Mouse (Mus musculus) neural tube, embryonic 11.5 days (tissue): Measurements from ENCODE around the gene Lsamp. TPM values are rescaled to one million over a fixed set of nuclear protein-coding genes. Genes with fewer than 3 reads are reported as not detected.

Experiments used
- ATAC-seq: fragments of 200-750 bp; cut with Nextera tagmentation; 2 replicates; pipeline ENCODE4 v1.8.0; 2017; ENCODE audit warnings: moderate number of reproducible peaks, mild to moderate bottlenecking, moderate TSS enrichment, moderate library complexity; ENCODE audit not compliant: insufficient read depth, low FRiP score, low TSS enrichment
- DNase-seq: peaks from one replicate; pipeline ENCODE4 v3.0.0-alpha.2; 2015; ENCODE audit warnings: low spot score
- H3K27ac ChIP-seq: fragments of 300-500 bp; sonication (generic); 2 replicates; pipeline ENCODE4 v1.5.1; 2014; ENCODE audit warnings: low read depth, mild to moderate bottlenecking, low read length
- H3K27me3 ChIP-seq: fragments of 300-500 bp; sonication (generic); 2 replicates; pipeline ENCODE4 v1.6.1; 2014; ENCODE audit warnings: mild to moderate bottlenecking, low read length, mixed read lengths; ENCODE audit not compliant: control insufficient read depth, insufficient read depth
- H3K36me3 ChIP-seq: fragments of 300-500 bp; sonication (generic); 2 replicates; pipeline ENCODE4 v1.6.1; 2014; ENCODE audit warnings: mild to moderate bottlenecking, low read length, moderate library complexity, mixed read lengths; ENCODE audit not compliant: control insufficient read depth, insufficient read depth
- H3K4me1 ChIP-seq: fragments of 300-500 bp; sonication (generic); 2 replicates; pipeline ENCODE4 v1.6.1; 2014; ENCODE audit warnings: low read length, mixed read lengths; ENCODE audit not compliant: control insufficient read depth, insufficient read depth
- H3K4me2 ChIP-seq: fragments of 300-500 bp; sonication (generic); 2 replicates; pipeline ENCODE4 v1.6.1; 2014; ENCODE audit warnings: low read depth, mild to moderate bottlenecking, moderate library complexity
- H3K4me3 ChIP-seq: fragments of 300-500 bp; sonication (generic); 2 replicates; pipeline ENCODE4 v1.5.1; 2014; ENCODE audit warnings: low read depth, low read length
- H3K9ac ChIP-seq: fragments of 300-500 bp; sonication (generic); 2 replicates; pipeline ENCODE4 v1.6.1; 2014; ENCODE audit warnings: mild to moderate bottlenecking, low read length
- H3K9me3 ChIP-seq: fragments of 300-500 bp; sonication (generic); 2 replicates; pipeline ENCODE4 v1.6.1; 2016; ENCODE audit warnings: low read length; ENCODE audit not compliant: control insufficient read depth
- WGBS: fragments of 180-500 bp; shearing (Covaris S2); extraction: QIAGEN DNeasy Blood & Tissue Kit; methylation state at CpG from one replicate; pipeline ENCODE4 v1.1.7; 2014; 5-methylcytosine and 5-hydroxymethylcytosine counted together
- polyA plus RNA-seq: library from polyadenylated mRNA; unstranded; fragments of >200 nt; fragmentation: Nextera tagmentation; extraction: Ambion mirVana; gene quantifications from 2 replicates; pipeline ENCODE4 v1.2.1, GENCODE M21; 2014

Lsamp gene
- polyA plus RNA-seq, 1 experiment from 2014 or later: 12.6 TPM

DNA sequence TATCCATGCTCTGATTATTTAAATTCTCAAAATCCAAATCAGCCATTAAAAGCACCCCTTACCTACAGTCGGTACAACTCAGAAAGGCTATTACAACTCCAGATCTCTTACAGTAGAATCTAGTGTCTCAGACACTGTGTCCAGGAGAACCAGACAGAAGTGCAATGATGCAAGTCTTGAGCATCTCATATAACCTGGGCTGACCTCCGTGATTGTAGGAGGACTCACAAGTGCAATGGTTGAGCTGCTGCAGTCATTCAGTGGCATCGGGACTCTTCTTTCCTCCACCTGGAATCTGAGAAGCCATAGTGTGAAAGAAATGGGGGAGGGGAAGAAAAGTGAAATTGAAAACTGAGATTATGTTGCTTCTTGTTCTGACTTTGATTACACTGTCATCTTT lies 1850.5 kb downstream of the Lsamp start:
- H3K27me3 ChIP-seq: no peaks in the 10 kb centered on the region
- no peak for ATAC-seq

DNA sequence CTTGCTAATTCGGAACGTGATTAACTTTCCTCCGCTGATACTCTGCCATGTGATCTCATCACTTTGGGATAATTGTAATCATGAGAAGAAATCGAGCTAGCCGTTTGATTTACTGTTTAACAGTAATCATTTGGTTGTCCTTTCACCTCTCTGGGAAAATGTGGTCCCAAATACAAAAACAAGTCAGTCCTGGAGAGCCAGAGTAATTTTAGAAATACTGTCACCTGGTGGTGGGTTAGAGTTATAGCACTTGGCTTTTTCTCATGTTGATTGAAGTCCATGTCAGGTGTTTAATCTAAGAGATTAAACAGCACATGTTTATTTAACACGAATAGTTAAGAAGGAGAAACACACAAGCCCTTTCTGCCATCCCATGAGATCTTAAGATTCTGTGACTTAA lies 1851.6 kb downstream of the Lsamp start:
- H3K4me3 ChIP-seq: no peak overlapping the region
- no peak overlapping the region for H3K4me2 ChIP-seq
- no peaks in the 10 kb centered on the region for H3K9me3 ChIP-seq
- H3K4me1 ChIP-seq: no peaks in the 10 kb centered on the region
- no peak for DNase-seq
- no peak overlapping the region for H3K27ac ChIP-seq
- 62% methylated on average over 6 of the region's 6 CpGs for WGBS
- ATAC-seq: no peak
- no peak overlapping the region for H3K9ac ChIP-seq
- no peaks in the 10 kb centered on the region for H3K27me3 ChIP-seq
- no peaks in the 10 kb centered on the region for H3K36me3 ChIP-seq

More for the DNA sequence above, 1850.5 kb downstream of the Lsamp start:
- 73% methylated on average over 3 of the region's 3 CpGs for WGBS
- H3K4me1 ChIP-seq: no peaks in the 10 kb centered on the region
- no peak for DNase-seq
- H3K36me3 ChIP-seq: no peaks in the 10 kb centered on the region
- no peak overlapping the region for H3K4me3 ChIP-seq
- no peak overlapping the region for H3K4me2 ChIP-seq
- H3K9ac ChIP-seq: no peak overlapping the region
- H3K27ac ChIP-seq: no peak overlapping the region
- no peaks in the 10 kb centered on the region for H3K9me3 ChIP-seq

DNA sequence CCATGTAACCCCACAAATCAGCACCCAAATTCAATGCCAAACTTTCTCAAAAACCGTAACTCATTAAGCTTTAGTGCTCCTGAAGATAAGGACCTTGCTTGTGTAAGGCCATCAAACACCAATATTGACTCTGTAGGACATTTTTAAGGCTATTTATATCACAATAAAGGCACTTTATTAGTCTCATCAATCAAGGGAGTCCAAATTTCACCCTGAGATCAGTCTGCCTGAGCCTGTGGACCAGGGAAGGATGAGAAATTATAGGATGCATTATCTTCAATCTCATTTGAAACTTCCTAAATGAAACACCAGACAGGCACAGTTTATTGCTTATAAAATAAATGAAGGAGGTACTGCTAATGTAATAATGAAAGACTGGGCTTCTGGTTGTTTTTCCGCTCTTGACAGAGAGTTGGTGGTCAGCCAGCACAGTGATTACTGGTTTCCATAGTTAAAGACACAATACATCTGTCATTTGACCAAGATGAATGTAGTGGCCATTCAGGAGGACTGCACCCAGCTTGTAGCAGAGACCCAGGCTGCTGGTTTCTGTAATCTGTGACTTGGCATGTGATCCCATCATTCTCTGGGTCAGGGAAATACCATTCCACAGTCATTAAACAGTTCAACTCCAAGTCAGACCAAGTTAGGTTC lies 1855.7 kb downstream of the Lsamp start:
- peak; percentile 18 for DNase-seq
- no peaks in the 10 kb centered on the region for H3K4me1 ChIP-seq
- no peaks in the 10 kb centered on the region for H3K9me3 ChIP-seq
- H3K27me3 ChIP-seq: no peaks in the 10 kb centered on the region
- no peak overlapping the region for H3K4me2 ChIP-seq
- no peaks in the 10 kb centered on the region for H3K36me3 ChIP-seq
- H3K4me3 ChIP-seq: no peak overlapping the region
- WGBS: 55% methylated on average over 2 of the region's 2 CpGs
- H3K9ac ChIP-seq: no peak overlapping the region
- ATAC-seq: no peak
- H3K27ac ChIP-seq: no peak overlapping the region

DNA sequence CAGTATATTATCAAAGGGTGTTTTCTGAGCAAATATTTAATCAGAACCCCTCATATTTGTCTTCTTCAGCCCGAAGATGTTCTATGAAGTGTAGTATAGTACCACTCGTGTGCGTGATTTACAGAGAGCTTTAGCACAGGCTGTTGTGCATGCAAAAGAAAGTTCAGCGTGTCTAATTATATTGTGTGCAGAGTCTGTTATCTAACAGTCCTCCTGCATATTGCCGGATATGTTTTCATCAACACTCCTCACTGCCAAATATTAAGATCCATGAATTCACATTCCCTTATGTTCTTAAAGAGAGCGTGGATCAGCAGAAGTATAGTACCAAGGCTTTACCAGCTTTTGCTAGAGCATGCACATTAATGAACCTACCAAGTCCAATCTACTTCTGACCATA lies 1862.7 kb downstream of the Lsamp start:
- ATAC-seq: no peak
- H3K9ac ChIP-seq: no peak overlapping the region
- 90% methylated on average over 6 of the region's 6 CpGs for WGBS

DNA sequence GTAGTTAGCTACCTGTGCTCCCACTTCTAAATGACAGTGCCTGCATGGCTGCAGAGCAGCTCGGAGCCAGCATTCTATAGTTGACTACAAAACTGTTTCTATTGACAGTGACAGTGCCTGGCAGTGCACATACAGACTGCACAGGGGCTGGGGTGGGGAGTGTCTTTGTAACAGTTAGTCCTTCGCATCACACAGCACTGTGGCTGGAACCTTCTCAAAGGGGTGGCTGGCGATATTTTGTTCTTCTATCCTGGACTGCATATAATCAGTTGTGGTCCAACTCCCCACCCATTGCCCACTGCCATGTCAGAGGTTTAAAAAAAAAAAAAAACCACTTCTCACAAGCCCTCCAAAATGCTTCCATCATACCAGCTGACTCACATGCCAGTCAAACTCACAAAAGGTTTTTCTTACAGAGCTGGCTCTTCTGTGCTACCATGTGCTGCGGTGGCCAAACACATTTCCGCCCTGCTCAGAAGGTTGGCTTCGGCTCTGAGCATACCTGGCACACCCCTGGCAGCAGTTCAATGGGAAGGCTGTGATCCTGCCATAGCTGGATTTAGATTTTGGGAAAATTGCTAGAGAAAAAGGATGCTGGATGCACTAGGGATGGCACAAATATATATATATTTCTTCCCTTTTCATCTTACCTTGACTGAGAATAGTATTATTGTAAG lies 1887.9 kb downstream of the Lsamp start:
- Histone ChIP-seq H3K9me3 (no peaks in the 10 kb centered on the region), H3K4me3 (no peak overlapping the region), H3K4me1 (no peaks in the 10 kb centered on the region), H3K9ac (no peak overlapping the region), H3K36me3 (no peaks in the 10 kb centered on the region), H3K27ac (no peak overlapping the region), H3K27me3 (no peaks in the 10 kb centered on the region), H3K4me2 (no peak overlapping the region)
- 92% methylated on average over 6 of the region's 6 CpGs for WGBS
- DNase-seq (no peak), ATAC-seq (no peak)

More for the DNA sequence above, 1862.7 kb downstream of the Lsamp start:
- H3K4me2 ChIP-seq: no peak overlapping the region
- H3K4me3 ChIP-seq: no peak overlapping the region
- H3K4me1 ChIP-seq: no peaks in the 10 kb centered on the region
- H3K36me3 ChIP-seq: no peaks in the 10 kb centered on the region
- H3K9me3 ChIP-seq: no peaks in the 10 kb centered on the region
- no peak for DNase-seq
- H3K27ac ChIP-seq: no peak overlapping the region
- H3K27me3 ChIP-seq: no peaks in the 10 kb centered on the region

DNA sequence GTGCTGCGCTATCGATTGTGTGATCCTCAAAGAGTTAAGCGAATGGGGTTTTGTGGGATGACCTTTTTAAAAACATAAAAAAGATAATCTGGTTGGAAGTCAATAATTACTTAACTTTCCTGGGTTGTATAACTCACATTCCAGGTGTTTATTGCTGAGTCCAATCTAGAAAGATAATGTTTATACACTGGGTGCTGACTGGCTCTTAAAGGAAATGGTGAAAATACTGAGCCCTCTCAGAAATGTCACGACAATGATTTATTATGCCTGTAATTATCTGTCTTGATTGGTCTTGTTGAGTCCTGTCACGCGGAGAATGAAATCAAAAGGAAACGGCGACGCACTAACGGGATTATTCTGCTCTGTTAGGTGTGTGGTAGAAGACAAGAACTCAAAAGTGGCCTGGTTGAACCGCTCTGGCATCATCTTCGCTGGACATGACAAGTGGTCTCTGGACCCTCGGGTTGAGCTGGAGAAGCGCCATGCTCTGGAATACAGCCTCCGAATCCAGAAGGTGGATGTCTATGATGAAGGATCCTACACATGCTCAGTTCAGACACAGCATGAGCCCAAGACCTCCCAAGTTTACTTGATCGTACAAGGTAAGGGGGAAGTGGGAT lies 1904.5 kb downstream of the Lsamp start:
- Histone ChIP-seq H3K9ac (no peak overlapping the region), H3K4me1 (no peaks in the 10 kb centered on the region), H3K27me3 (no peaks in the 10 kb centered on the region), H3K4me2 (no peak overlapping the region), H3K27ac (no peak overlapping the region), H3K36me3 (no peaks in the 10 kb centered on the region), H3K4me3 (no peak overlapping the region), H3K9me3 (no peaks in the 10 kb centered on the region)
- ATAC-seq: no peak
- DNase-seq: no peak
- 86% methylated on average over 16 of the region's 16 CpGs for WGBS

DNA sequence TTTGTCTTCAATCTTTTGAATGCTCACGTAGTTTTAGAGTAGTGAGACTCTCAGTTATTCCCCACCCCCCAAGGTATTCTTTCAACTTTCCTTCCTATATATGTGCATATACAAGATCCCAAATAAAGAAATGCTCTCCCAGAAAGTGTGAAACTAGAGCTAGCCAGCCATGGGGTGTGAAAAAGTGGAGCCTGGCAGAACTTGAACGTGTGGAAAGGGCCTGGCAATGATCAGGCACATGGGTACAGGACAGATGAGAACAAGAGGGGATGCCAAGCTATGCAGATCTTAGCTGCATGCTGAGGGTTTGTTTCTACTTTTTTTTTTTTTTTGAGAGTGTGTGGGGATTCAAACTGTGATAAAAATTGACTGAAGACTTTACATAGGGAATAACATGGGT lies 1916.6 kb downstream of the Lsamp start:
- Histone ChIP-seq H3K36me3 (no peaks in the 10 kb centered on the region), H3K4me3 (no peak overlapping the region), H3K27me3 (no peaks in the 10 kb centered on the region), H3K9me3 (no peaks in the 10 kb centered on the region), H3K9ac (no peak overlapping the region), H3K27ac (no peak overlapping the region), H3K4me2 (no peak overlapping the region), H3K4me1 (no peaks in the 10 kb centered on the region)
- ATAC-seq: no peak
- DNase-seq: no peak
- WGBS: 68% methylated on average over 2 of the region's 2 CpGs

DNA sequence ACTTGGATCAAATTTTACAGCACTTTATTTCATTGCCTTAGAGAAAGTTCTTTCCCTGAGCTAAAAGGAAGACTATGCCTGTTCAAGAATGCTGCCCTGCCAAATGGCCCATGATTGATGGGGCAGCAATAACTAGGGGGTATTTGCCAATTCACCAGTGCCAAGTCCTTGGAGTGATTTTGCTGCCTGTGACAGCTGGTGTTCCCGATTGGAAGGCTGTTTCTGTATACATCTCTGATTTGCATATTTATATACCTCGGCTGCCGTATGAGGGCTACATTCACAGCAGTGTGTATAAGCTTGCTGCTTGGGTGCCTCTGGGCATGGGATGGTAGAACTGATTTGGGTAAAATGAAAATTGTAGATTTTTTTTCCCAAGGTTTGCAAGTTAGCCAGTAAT lies 1919.5 kb downstream of the Lsamp start:
- H3K4me3 ChIP-seq: no peak overlapping the region
- H3K27me3 ChIP-seq: no peaks in the 10 kb centered on the region
- DNase-seq (peak; percentile 15), ATAC-seq (peak; percentile 72)
- H3K27ac ChIP-seq: no peak overlapping the region
- 53% methylated on average over 3 of the region's 3 CpGs for WGBS
- H3K4me1 ChIP-seq: no peaks in the 10 kb centered on the region
- H3K9me3 ChIP-seq: no peaks in the 10 kb centered on the region
- no peak overlapping the region for H3K9ac ChIP-seq
- H3K4me2 ChIP-seq: no peak overlapping the region
- no peaks in the 10 kb centered on the region for H3K36me3 ChIP-seq
